Mouse (Mus musculus): ENCODE measurements around the gene Zfp683. TPM values are rescaled to one million over a fixed set of nuclear protein-coding genes. Genes with fewer than 3 reads are reported as not detected.
A peak's percentile ranks its signal among the peaks of the same experiment; 100 is the strongest.

The Zfp683 gene
- polyA plus RNA-seq, 1 experiment from 2014 or later, result not detected

DNA sequence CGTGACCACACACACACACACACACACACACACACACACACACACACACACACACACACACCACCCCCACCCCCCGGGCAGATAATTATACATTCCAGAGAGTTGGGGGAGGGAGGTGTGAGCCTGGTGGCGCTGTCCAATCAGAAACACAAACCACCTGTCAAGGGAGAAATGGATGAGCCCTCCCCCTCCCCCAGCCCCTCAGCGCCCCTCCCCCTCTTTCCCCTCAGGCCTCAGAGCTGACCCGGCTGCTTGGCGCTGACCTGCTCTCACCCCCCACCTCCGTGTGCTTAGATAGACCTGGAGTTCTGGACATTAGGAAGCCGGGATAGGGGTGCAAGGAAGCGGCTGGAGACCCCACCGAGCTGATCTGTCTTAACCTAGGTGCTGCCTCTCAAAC, 34.4 kb upstream of the Zfp683 start:
- WGBS, result 0% methylated on average over 9 of the region's 10 CpGs
- H3K9me3 ChIP-seq, result no peaks in the 10 kb centered on the region
- peaks cover 31% of the 10 kb centered on the region for H3K4me1 ChIP-seq
- H3K36me3 ChIP-seq, result no peaks in the 10 kb centered on the region
- H3K27ac ChIP-seq (replicated peaks), result no peak overlapping the region; the same call in 1 of the 2 replicates
- peak overlapping the region; percentile 48 for H3K4me2 ChIP-seq (replicated peaks)
- H3K27me3 ChIP-seq, result peaks cover 39% of the 10 kb centered on the region
- peak overlapping the region; percentile 16; the same call in 1 of the 2 replicates for H3K4me3 ChIP-seq
- ATAC-seq (replicated peaks), result no peak
- H3K9ac ChIP-seq (replicated peaks), result no peak overlapping the region

DNA sequence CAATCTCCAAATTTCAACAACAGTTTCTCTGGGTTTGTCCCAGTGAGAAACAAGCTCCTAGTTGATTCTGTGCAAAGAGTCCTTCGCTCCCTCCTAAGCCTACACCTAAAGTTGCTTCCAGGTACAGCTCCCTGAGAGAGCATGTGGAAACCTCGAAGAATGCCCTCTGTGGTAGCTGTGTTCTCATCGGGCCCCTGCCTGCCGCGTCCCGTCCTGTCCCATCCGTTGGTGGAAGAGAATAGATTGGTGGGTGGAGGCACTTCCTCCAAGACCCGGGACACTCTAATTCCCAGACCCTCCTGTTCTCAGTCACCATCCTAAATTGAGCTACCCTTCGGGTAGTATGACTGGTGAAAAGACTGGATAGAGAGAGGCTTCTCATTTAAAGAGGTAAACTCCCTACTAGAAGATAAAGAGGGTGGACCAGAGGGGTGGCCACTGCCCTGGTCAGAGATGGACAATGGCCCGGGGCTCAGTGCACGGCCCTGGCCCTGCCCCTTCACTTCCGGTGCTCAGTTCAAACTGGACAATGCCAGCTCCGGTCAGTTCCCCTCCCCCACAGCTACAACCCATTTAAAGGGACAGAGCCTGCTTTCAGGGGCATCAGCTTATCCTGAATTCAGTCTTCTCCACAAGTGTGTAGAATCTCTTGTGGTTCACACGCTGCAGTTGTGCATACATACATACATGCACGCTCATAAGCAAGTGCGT, 33.8 kb upstream of the Zfp683 start:
- Histone ChIP-seq H3K4me2 (replicated peaks) (peak overlapping the region; percentile 48), H3K27me3 (peaks cover 39% of the 10 kb centered on the region), H3K4me1 (peaks cover 31% of the 10 kb centered on the region), H3K4me3 (peak overlapping the region; percentile 16), H3K9ac (replicated peaks) (0 out of 2 replicates have a peak overlapping the region, but pooled peaks have one; percentile 7), H3K9me3 (no peaks in the 10 kb centered on the region), H3K36me3 (no peaks in the 10 kb centered on the region), H3K27ac (replicated peaks) (peak overlapping the region; percentile 31; the same call in 1 of the 2 replicates)
- no peak for ATAC-seq (replicated peaks)
- WGBS, result 3% methylated on average over 16 of the region's 16 CpGs

DNA sequence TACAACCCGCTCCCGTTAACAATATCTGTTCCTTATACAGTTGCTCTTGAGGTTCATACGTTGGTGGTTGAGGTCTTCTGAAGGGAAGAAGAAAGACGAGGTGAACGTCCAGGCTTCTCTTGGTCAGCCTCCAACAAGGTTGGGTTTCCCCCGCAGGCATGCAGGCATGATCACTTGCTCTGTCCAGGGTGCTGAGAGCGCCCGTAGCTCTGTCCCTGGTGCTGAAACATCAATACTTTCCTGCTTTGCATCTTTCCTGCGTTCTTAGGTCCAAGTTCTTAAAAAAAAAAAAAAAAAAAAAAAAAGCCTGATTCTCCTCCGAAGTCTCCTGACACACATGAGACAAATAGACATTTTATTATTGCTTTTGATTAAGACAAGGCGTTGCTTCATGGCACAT, 33.0 kb upstream of the Zfp683 start:
- Histone ChIP-seq H3K4me2 (replicated peaks) (no peak overlapping the region), H3K36me3 (no peaks in the 10 kb centered on the region), H3K9ac (replicated peaks) (no peak overlapping the region), H3K27me3 (peaks cover 38% of the 10 kb centered on the region), H3K4me1 (peaks cover 31% of the 10 kb centered on the region), H3K4me3 (no peak overlapping the region), H3K9me3 (no peaks in the 10 kb centered on the region), H3K27ac (replicated peaks) (no peak overlapping the region)
- ATAC-seq (replicated peaks), result no peak
- WGBS, result 4% methylated on average over 11 of the region's 11 CpGs

DNA sequence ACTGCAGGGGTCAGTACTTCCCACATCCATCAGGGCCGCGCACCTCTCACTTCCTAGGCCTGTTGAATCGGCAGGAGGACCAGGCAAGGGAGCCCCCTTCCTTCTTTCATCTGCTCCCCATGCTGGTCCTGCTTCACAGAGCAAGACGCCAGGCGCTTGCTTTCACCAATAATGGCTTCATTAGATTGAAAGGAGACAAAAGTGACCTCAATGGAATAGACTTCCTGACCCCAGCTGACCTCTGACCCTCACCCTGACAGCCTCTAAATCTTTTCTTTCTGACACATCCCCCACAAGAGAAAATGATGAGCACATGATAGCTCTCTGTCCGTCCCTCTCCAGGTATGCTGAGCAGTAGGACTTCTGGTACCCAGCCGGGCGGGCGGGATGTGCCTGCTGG, 27.8 kb upstream of the Zfp683 start:
- H3K9ac ChIP-seq (replicated peaks), result no peak overlapping the region
- H3K4me3 ChIP-seq, result no peak overlapping the region
- H3K9me3 ChIP-seq, result no peaks in the 10 kb centered on the region
- no peak for ATAC-seq (replicated peaks)
- no peak overlapping the region for H3K4me2 ChIP-seq (replicated peaks)
- no peaks in the 10 kb centered on the region for H3K4me1 ChIP-seq
- H3K27me3 ChIP-seq, result no peaks in the 10 kb centered on the region
- 28% methylated on average over 9 of the region's 9 CpGs for WGBS
- H3K27ac ChIP-seq (replicated peaks), result no peak overlapping the region
- no peaks in the 10 kb centered on the region for H3K36me3 ChIP-seq

DNA sequence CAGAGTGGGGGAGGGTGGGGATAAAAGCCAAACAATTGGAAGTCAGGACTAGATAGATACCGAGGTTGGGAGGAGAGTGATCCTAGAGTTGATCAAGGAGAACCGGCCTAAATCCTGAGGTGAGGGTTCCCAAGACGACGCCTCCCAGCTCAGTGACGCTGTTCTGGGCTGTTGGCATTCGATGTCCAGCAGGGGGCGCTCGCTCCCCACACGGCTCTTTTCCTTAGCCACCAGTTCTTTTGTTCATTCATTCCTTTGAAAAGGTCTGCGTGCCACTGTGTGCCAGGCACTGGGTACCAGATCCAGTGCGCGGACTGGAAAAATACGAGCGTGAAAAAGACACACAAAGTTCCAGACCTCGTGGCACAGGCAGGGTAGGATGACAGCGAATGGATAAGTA, 17.7 kb upstream of the Zfp683 start:
- Histone ChIP-seq H3K9me3 (no peaks in the 10 kb centered on the region), H3K4me1 (no peaks in the 10 kb centered on the region), H3K9ac (replicated peaks) (no peak overlapping the region), H3K27ac (replicated peaks) (no peak overlapping the region), H3K4me3 (no peak overlapping the region), H3K4me2 (replicated peaks) (peak overlapping the region; percentile 29; the same call in 1 of the 2 replicates), H3K36me3 (no peaks in the 10 kb centered on the region), H3K27me3 (no peaks in the 10 kb centered on the region)
- peak; percentile 46; the same call in 1 of the 2 replicates for ATAC-seq (replicated peaks)
- 6% methylated on average over 16 of the region's 16 CpGs for WGBS

DNA sequence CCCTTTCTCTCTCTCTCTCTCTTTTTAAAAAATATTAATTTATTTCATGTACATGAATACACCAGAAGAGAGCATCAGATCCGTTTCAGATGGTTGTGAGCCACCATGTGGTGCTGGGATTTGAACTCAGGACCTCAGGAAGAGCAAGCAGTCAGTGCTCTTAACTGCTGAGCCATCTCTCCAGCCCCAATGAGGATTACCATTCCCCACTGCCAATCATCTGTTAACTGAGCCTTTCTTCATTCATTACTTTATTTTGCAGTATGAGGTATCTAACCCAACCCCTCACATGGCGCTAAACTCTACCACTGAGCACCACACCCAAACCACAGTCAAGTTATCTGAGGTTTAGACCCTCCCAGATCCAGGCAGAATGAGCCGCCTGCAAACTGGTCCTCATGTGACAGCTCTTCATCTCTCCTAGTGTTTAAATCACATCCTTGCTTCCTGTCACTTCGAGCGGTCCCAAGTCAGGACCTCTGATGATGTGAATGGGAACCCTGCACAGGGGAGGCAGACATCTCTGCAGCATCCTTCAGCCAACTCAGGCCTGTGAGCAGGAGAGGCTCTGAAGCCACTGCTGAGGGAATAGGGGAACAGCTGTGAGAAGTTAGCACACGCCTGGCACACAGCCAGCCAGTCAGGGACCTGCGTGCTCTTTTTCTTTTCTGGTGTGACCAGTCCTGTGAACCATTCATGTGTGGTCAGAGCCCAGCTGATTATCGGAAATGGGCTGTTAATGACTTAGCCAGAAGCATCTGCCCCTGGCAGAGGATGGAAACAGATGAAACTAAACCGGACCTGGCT, 12.1 kb upstream of the Zfp683 start:
- Histone ChIP-seq H3K4me3 (no peak overlapping the region), H3K27me3 (no peaks in the 10 kb centered on the region), H3K27ac (replicated peaks) (no peak overlapping the region), H3K9me3 (no peaks in the 10 kb centered on the region), H3K4me2 (replicated peaks) (no peak overlapping the region), H3K4me1 (no peaks in the 10 kb centered on the region), H3K36me3 (no peaks in the 10 kb centered on the region), H3K9ac (replicated peaks) (no peak overlapping the region)
- no peak for ATAC-seq (replicated peaks)
- 49% methylated on average over 9 of the region's 9 CpGs for WGBS

DNA sequence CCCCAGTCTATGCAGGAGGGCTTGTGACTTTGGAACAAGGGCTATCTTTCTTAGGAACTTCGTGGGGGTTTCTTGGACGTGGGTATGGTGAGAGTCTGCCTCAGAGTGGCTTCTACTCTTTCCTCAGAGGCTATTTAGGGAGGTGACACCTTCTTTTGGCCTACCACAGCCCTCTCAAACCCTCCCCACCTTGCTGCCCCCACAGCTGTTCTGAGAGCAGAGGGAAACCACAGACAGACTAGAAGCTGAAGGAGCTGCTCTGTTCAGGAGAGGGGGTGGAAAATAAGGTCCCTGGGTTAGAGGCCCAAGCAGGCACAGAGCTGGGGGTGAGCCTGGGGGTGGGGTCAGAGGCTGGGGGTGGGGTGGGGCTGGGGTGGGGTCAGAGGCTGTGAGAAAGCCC, 10.6 kb upstream of the Zfp683 start:
- no peak for ATAC-seq (replicated peaks)
- 49% methylated on average over 2 of the region's 2 CpGs for WGBS
- Histone ChIP-seq H3K4me1 (no peaks in the 10 kb centered on the region), H3K4me3 (no peak overlapping the region), H3K9ac (replicated peaks) (no peak overlapping the region), H3K36me3 (no peaks in the 10 kb centered on the region), H3K27me3 (no peaks in the 10 kb centered on the region), H3K4me2 (replicated peaks) (no peak overlapping the region), H3K9me3 (no peaks in the 10 kb centered on the region), H3K27ac (replicated peaks) (no peak overlapping the region)

DNA sequence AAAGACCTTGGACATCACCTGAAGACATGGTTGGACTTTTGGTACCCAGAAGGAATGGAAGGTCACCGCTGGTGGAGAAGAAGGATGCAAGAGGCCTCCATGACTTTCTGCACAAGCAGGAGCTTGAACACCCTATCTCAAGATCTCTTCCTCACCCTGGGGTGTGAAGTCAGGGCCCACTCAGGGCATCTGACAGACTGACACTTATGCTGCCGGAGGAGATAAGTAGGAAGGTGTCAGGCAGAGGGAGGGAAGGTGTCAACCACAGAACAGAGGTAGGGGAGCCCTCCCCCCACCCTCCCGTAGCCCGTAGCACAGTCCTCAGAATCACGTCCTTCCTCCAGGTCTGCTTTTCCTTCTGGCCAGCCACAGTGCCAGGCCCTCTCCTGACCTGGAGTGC, 6.0 kb upstream of the Zfp683 start:
- Histone ChIP-seq H3K4me2 (replicated peaks) (no peak overlapping the region), H3K4me3 (no peak overlapping the region), H3K27me3 (no peaks in the 10 kb centered on the region), H3K4me1 (peaks cover 2% of the 10 kb centered on the region), H3K9ac (replicated peaks) (no peak overlapping the region), H3K27ac (replicated peaks) (no peak overlapping the region), H3K9me3 (no peaks in the 10 kb centered on the region), H3K36me3 (no peaks in the 10 kb centered on the region)
- 82% methylated on average over 5 of the region's 5 CpGs for WGBS
- no peak for ATAC-seq (replicated peaks)

DNA sequence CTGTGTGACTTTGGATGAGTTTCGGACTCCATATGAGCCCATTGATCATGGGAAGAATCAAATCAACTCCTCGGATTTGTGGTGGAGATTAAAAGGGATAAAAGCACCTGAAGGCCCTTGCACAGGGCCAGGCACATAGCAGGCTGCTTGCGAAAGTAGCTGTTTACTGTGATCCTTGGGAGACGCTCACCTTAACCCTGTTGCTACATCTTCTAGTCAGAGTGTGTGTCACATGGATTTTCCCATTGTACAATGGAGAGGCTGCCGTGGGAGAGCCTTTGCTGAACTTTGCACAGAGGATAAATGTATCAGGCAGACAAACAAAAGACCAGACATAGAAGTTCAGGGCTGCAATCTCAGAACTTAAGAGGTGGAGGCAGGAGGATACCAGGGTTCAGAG, 1.7 kb upstream of the Zfp683 start:
- Histone ChIP-seq H3K4me3 (no peak overlapping the region), H3K4me1 (peaks cover 4% of the 10 kb centered on the region), H3K27me3 (no peaks in the 10 kb centered on the region), H3K27ac (replicated peaks) (no peak overlapping the region), H3K9me3 (no peaks in the 10 kb centered on the region), H3K9ac (replicated peaks) (no peak overlapping the region), H3K36me3 (no peaks in the 10 kb centered on the region), H3K4me2 (replicated peaks) (no peak overlapping the region)
- 77% methylated on average over 5 of the region's 5 CpGs for WGBS
- no peak for ATAC-seq (replicated peaks)

DNA sequence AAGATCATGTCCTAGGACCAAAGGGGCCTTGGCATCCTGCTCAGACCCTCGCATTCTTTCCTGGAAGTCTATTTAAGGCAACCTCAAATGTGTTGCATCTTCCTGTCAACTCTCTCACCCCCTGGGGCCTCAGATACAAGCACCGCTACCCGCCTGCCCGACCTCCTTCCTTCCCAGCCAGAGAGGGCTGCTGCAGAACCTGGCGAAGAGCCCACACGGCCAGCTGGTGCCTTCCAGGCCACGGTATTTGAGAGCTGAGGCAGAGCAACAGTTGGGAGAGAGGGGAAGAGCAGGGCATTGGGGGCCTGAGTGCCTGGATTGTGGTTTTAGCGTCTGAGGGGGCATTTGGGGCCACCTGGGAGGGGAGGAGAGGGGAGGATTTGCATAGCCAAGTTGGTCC, 1.1 kb upstream of the Zfp683 start:
- no peaks in the 10 kb centered on the region for H3K9me3 ChIP-seq
- H3K27ac ChIP-seq (replicated peaks), result no peak overlapping the region
- H3K36me3 ChIP-seq, result no peaks in the 10 kb centered on the region
- 23% methylated on average over 8 of the region's 8 CpGs for WGBS
- no peak overlapping the region for H3K9ac ChIP-seq (replicated peaks)
- no peak for ATAC-seq (replicated peaks)
- H3K4me1 ChIP-seq, result peaks cover 4% of the 10 kb centered on the region
- no peak overlapping the region for H3K4me2 ChIP-seq (replicated peaks)
- no peaks in the 10 kb centered on the region for H3K27me3 ChIP-seq
- H3K4me3 ChIP-seq, result no peak overlapping the region

DNA sequence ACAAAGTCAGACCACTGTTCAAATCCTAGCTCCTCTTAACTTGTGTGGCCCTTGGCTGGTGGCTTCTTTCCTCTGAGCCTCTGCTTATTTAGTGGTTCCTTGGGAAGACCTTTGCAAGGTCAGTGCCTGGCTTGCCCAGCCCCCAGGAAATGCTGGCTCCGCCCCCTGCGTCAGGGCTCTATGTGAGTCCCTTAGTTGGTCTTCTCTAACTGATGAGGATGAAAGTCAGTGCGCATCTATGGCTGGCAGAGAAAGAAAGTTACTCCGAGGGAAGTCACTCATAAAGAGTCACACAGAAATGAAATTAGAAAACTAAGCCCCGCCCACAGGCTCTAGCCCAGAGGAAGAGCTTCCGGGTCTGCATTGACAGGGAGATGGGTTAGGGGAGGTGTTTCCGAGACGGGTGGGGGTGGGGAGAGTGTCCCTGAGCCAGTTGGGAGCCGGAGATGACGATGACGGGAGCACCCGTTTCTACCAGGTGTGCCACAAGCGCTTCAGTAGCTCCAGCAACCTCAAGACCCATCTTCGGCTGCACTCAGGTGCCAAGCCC, 4.6 kb downstream of the Zfp683 start:
- no peak for ATAC-seq (replicated peaks)
- no peaks in the 10 kb centered on the region for H3K27me3 ChIP-seq
- 31% methylated on average over 14 of the region's 14 CpGs for WGBS

DNA sequence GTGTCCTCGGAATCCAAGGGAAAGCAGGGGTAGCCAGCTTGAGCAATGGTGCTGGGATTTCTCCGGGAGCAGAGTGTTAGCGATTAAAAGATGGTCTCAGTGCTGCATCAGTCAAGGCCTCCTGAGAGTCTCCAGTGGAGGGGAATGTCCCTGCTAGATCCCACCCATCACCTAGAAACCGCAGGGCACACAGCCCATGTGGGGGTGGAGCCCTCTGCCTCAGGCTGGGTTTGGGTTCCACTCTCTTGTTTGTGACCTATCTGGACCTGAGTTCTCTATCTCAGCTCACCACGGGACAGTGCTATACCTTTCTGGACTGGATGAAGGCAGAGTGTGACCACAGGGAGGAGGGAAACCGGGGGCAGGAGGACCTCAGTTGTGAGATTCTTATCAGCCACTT, 5.3 kb downstream of the Zfp683 start:
- no peaks in the 10 kb centered on the region for H3K27me3 ChIP-seq
- no peak overlapping the region for H3K9ac ChIP-seq (replicated peaks)
- no peak overlapping the region for H3K4me3 ChIP-seq
- WGBS, result 89% methylated on average over 6 of the region's 6 CpGs
- H3K27ac ChIP-seq (replicated peaks), result no peak overlapping the region
- no peak for ATAC-seq (replicated peaks)
- H3K9me3 ChIP-seq, result no peaks in the 10 kb centered on the region
- H3K4me1 ChIP-seq, result no peaks in the 10 kb centered on the region
- H3K4me2 ChIP-seq (replicated peaks), result no peak overlapping the region
- no peaks in the 10 kb centered on the region for H3K36me3 ChIP-seq

More for the DNA sequence above, 4.6 kb downstream of the Zfp683 start:
- H3K4me3 ChIP-seq, result no peak overlapping the region
- H3K9me3 ChIP-seq, result no peaks in the 10 kb centered on the region
- H3K4me1 ChIP-seq, result no peaks in the 10 kb centered on the region
- H3K27ac ChIP-seq (replicated peaks), result no peak overlapping the region
- no peak overlapping the region for H3K4me2 ChIP-seq (replicated peaks)
- H3K9ac ChIP-seq (replicated peaks), result no peak overlapping the region
- H3K36me3 ChIP-seq, result no peaks in the 10 kb centered on the region

Measured in forebrain, embryonic 15.5 days (tissue).